Mouse (Mus musculus) lung, postnatal 36 days (tissue): ENCODE measurements around the gene Mest.

Experiments used
- DNase-seq: peaks from one replicate; pipeline ENCODE4 v3.0.0; 2022; ENCODE audit warnings: mixed read lengths

Mest gene

DNA sequence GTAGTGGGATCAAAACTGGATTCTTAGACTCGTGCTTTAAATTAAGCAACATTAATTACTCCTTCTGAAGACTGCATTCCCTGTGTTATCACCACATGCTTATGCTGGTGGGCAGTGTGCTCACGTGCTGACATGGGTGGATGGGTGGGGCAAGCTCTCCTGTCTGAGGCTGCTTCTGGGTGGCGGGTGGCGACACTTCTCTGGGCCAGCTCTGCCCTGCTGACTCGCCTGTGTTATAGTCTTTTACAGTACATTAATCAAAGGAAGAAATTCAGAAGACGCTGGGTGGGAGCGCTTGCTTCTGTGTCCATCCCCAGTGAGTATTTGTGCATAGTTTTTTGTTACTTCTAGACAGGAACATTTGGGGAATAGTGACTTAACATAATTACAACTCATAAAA is 22.2 kb downstream of the Mest start:
- no peak for DNase-seq

DNA sequence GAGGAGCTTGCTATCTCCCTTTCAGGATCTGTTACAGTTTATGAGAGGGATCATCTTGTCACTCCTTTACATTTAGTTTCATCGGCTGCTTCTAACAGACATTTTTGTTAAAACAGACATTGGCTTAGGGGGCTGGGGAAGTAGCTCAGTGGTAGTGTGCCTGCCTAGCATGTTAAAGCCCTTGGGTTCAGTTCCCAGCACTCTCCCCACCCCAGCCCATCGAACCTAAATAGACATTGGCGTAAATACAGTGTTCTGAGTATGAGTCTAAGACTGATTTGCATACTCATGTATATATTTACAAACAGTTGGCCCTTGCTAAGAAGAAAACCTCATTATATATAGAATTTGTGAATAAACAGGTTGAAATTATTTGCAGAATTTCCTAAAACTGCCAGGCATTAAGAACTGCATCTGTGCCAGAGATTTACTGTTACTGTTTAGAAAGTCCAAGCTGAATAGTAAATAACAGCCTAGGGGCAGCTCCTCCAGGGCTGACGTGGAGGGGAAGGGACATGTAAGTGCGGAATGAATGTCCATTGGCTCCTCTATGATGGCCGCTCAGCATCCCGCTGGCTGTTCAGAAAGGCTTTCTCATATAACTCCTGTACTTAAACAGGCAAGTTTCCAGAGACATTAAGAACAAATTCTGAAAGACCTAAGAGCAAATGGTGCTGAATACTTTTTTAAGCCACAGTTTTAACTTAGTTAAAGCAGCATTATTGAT is 24.4 kb downstream of the Mest start:
- DNase-seq: no peak

DNA sequence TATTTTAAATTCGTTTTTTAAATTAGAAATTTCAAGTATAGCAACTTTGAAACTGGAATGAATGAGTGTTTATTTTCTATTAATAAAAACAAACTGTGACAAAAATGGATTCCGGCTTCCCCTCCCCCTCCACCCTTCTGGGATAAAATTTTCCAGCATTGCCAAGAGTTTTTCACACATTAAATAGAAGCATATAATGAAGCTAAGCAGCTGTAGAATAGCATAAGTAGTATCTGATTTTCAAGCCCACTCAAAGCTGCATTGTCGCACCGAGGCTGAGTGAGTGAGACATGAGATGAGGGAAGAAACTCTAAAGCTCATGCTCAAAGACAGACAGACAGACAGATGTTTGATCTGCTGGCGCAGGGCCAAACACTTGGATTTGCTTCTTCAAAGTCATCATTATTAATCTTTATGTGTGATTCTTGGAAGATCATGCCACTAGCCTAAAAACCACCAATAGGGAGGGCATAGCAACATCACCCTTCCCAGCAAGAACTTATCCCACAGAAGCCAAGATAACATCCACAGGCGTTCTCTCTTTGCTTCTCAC is 25.1 kb downstream of the Mest start:
- DNase-seq: no peak

DNA sequence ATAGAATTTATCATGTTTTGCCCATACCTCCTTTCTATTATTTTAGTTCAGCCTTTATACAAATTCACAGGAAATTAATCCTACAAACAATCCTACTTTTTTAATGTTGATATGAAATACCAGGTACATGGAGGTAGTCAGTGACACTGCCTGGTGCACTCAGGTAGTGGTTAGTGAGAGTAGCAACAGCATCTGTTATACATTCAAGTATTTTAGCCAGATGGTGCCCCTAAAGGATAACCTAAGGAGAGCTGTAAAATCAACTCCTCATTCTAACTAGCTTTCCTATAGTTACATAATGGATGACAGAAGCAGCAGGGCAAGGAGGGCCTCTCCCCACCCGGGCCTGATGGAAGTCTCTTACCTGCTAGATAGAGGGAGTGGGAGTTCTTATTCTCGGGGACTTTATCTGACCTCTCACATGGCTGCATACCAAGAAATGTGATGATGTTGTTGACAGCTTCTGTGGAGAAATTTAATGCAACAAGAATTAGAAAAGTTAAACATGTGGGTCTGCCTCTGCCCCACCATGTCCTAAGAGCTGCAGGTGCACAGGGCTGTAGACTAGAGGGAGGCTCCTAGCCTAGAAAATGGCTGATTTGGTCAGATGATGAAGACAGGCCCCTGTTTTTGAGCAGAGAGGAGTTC is 25.8 kb downstream of the Mest start:
- DNase-seq: no peak

DNA sequence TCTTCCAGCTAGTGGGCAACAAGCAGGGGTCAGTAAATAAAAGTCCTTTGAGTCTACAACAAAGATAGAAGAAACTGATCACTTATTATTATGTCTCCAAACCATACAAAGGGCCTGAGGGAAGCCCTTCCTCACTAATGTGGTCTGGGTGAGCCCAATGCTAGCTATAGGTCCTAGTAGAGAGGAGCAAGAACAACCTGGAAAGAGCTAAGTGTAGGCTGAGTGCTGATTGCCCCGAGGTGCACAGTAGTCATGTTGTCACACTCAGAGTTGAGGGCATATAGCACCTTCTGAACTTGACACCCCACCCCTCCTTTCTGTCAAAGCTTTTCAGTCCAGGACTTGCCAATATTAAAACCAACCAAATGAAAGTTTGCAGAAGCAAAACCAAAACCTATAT is 26.5 kb downstream of the Mest start:
- DNase-seq: no peak

DNA sequence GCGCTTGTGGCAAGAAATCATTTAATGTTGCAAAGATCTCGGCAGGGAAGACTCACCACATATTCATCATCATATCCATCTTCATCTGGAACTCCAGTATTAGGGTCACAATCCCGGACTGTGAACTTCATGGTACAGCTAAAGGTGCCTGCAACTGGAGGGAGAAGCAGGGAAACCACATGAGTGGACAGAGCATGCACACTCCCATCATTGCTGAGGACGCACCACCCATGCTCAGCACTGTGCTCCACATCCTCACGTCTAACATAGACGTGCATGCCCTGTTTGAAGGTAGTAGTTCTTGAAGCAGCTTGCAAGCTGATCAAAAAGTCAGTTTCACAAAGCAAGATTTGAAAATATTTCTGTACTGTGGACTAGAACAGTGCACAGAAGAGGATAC is 27.1 kb downstream of the Mest start:
- DNase-seq: no peak

DNA sequence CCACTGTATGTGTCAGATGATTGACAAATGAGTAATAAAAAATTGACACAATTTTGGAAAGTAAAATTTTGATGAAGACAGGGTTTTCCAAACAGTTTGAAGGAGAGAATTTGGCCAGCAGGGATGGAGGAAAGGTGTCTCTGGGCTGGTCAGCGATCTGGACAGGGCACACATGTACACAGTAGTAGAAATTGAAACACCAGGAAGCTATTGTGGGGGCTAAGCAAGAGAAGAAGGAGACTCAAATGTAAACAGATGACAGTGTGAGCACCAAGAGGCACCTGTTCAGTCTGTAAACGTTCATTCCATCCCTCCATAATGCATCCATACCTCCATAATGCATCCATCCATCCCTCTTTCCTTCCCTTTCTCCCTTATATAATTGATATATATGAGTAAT is 27.9 kb downstream of the Mest start:
- DNase-seq: no peak
